Mouse (Mus musculus): ENCODE results near the gene Mrps21. TPM values are rescaled to one million over a fixed set of nuclear protein-coding genes. Genes with fewer than 3 reads are reported as not detected.
A peak's percentile ranks its signal among the peaks of the same experiment; 100 is the strongest.

The Mrps21 gene
- total and polyA plus RNA-seq, 2 experiments from 2014 or later, result 88.3 to 241 TPM

DNA sequence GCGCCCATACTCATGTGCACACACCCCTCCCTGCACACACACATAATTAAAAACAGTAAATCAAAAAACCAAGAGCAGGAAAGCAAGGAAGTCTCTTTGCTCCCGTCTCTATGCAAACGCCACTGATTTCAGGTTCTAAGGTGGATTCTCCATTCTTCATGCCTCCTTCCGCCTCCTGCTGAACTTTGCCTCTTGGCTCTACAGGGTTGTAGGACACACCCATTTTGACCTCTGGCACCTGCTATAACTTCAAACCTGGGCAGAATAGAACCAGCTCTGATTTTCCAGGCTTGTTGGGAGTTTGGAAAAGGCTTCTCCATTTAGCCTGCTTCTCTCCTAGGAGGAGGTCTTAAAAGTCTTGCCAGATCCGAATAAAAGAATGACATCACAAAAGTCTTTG is 13.1 kb upstream of the Mrps21 start:
- no peak for ATAC-seq (ENCODE audit: low FRiP score)
- no peak for TF ChIP-seq CTCF (IDR thresholded peaks at IDR 0.05)
- Histone ChIP-seq H3K4me3 (ENCODE audit: low read depth, low read length) (no peak overlapping the region), H3K27me3 (ENCODE audit: insufficient read depth, low read length) (no peaks in the 10 kb centered on the region; the same call in 1 of the 2 replicates), H3K27ac (ENCODE audit: low read depth, low read length) (no peak overlapping the region), H3K9ac (replicated peaks; ENCODE audit: low read length, poor library complexity, severe bottlenecking) (no peak overlapping the region), H3K4me2 (ENCODE audit: low read depth, low read length, poor library complexity, severe bottlenecking) (no peak overlapping the region), H3K4me1 (ENCODE audit: insufficient read depth, low read length) (0 out of 2 replicates have a peak, but pooled peaks cover 4% of the 10 kb centered on the region), H3K9me3 (ENCODE audit: low read length) (no peaks in the 10 kb centered on the region), H3K36me3 (ENCODE audit: insufficient read depth, low read length) (no peaks in the 10 kb centered on the region)
- no peak for DNase-seq (ENCODE audit: low spot score)
- 85% methylated on average over 5 of the region's 5 CpGs for WGBS

DNA sequence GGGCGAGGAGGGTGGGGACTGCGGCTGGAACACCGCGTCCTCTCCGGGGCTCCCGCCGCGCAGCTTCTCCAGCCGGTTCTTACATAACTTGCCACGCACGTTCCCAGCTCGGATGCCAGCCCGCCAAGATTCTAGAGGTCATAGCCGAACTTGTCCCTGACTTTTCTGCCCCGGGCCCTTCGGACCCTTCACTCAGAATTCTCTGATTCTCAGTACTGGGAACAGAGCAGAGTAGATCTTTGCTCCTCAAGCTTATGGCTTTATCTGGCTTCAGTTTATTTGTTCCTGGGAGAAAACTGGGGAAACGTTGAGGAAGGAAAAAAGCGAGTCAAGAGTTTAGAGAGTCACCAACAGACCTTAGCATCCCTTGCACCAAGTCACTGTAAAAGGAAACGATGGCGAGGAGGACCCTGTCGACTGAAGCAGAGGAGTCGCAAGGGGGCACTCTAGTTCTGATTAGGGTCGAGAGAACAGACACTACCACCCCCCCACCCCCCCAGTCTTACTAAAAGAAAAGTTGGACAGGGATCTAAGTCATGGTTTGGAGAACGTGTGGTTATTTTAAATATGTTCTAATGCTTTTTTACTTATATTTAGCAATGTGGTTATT is 11.6 kb upstream of the Mrps21 start:
- DNase-seq (ENCODE audit: low spot score), result peak; percentile 76
- 3% methylated on average over 24 of the region's 24 CpGs for WGBS
- Histone ChIP-seq H3K4me2 (ENCODE audit: low read depth, low read length, poor library complexity, severe bottlenecking) (peak overlapping the region; percentile 96), H3K27me3 (ENCODE audit: insufficient read depth, low read length) (no peaks in the 10 kb centered on the region; the same call in 1 of the 2 replicates), H3K36me3 (ENCODE audit: insufficient read depth, low read length) (no peaks in the 10 kb centered on the region), H3K4me1 (ENCODE audit: insufficient read depth, low read length) (0 out of 2 replicates have a peak, but pooled peaks cover 4% of the 10 kb centered on the region), H3K27ac (ENCODE audit: low read depth, low read length) (peak overlapping the region; percentile 39; the same call in 1 of the 2 replicates), H3K4me3 (ENCODE audit: low read depth, low read length) (peak overlapping the region; percentile 47), H3K9ac (replicated peaks; ENCODE audit: low read length, poor library complexity, severe bottlenecking) (peak overlapping the region; percentile 44; the same call in 1 of the 2 replicates), H3K9me3 (ENCODE audit: low read length) (no peaks in the 10 kb centered on the region)
- peak; percentile 64 for TF ChIP-seq CTCF (IDR thresholded peaks at IDR 0.05)
- no peak for ATAC-seq (ENCODE audit: low FRiP score)

DNA sequence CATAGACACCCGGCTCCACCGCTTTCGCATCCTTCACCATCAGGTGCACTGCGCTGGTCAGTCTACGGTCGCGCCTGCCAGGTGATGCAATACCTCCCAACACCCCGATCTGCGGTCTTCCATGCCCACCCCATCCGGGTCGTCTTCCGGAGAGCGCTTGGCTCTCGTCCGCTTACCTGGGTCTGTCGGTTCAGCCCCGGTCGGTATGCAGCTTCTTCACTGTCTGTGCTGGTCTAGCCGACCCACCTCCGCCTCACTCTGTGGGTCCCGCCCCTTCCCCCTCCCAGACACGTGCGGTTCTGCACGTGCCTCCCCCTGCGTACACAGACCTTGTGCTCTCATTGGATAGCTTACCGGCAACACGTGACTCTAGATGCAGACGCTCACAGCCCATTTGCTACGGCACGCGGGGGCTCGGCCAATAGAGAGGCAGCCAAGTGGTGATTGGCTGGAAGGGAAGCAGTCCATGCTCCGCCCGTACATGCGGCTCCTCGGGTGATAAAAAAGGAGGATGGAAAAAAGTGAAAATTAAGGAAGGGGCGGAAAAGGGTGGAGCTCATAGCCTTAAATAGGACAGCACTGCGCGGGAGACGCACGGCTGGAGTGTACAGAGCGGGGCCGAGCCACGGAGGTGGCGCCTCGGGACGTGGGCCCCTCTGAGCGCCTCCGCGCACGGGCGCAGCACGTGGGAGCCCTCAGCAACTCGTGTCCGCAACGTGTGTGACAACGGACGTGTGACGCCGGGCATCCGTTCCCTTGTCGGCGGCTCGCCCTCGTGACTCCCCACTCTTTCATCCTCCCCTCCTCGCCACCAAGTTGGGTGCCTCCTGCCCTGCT is 10.9 kb upstream of the Mrps21 start, which contains the start of gene Ciart:
TSS of gene Ciart (minus strand) at position 273 of the 837 bp plus-strand sequence.
- peak within 1 kb of the TSS; percentile 47 for H3K4me3 ChIP-seq (ENCODE audit: low read depth, low read length)
- peak within 1 kb of the TSS; percentile 96 for H3K4me2 ChIP-seq (ENCODE audit: low read depth, low read length, poor library complexity, severe bottlenecking)
- TF ChIP-seq CTCF (IDR thresholded peaks at IDR 0.05), result no peak
- no peaks in the 10 kb centered on the region for H3K9me3 ChIP-seq (ENCODE audit: low read length)
- H3K27ac ChIP-seq (ENCODE audit: low read depth, low read length), result peak within 1 kb of the TSS; percentile 39; the same call in 1 of the 2 replicates
- no peaks in the 10 kb centered on the region; the same call in 1 of the 2 replicates for H3K27me3 ChIP-seq (ENCODE audit: insufficient read depth, low read length)
- no peaks in the 10 kb centered on the region for H3K36me3 ChIP-seq (ENCODE audit: insufficient read depth, low read length)
- peak; percentile 99 for ATAC-seq (ENCODE audit: low FRiP score)
- WGBS, result 0% methylated on average over 65 of the region's 66 CpGs
- DNase-seq (ENCODE audit: low spot score), result peak; percentile 98
- 0 out of 2 replicates have a peak, but pooled peaks cover 4% of the 10 kb centered on the region for H3K4me1 ChIP-seq (ENCODE audit: insufficient read depth, low read length)
- peak within 1 kb of the TSS; percentile 67 for H3K9ac ChIP-seq (replicated peaks; ENCODE audit: low read length, poor library complexity, severe bottlenecking)

DNA sequence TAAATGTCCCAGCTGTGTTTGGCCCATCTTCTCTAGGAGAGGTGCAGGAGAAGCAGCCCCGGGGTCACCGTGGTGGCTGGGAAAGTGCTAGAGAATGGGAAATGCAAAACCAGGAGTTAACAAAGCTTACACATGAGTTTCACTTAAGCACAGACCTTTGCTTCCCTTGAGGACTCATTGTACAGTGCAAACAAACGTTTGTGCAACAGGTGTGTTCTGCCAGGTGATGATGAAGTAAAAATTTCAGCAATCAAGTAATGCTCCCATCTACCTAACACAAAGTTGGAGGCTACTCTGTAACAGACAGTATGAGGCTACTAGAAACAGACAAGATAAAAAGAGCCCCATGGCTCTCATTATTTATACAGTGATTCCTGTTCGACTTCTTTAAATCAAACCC is 7.7 kb upstream of the Mrps21 start:
- Histone ChIP-seq H3K4me2 (ENCODE audit: low read depth, low read length, poor library complexity, severe bottlenecking) (no peak overlapping the region), H3K4me1 (ENCODE audit: insufficient read depth, low read length) (0 out of 2 replicates have a peak, but pooled peaks cover 4% of the 10 kb centered on the region), H3K9me3 (ENCODE audit: low read length) (no peaks in the 10 kb centered on the region), H3K4me3 (ENCODE audit: low read depth, low read length) (no peak overlapping the region), H3K9ac (replicated peaks; ENCODE audit: low read length, poor library complexity, severe bottlenecking) (no peak overlapping the region), H3K36me3 (ENCODE audit: insufficient read depth, low read length) (no peaks in the 10 kb centered on the region), H3K27me3 (ENCODE audit: insufficient read depth, low read length) (no peaks in the 10 kb centered on the region; the same call in 1 of the 2 replicates), H3K27ac (ENCODE audit: low read depth, low read length) (no peak overlapping the region)
- no peak for TF ChIP-seq CTCF (IDR thresholded peaks at IDR 0.05)
- DNase-seq (ENCODE audit: low spot score), result no peak
- 92% methylated on average over 4 of the region's 4 CpGs for WGBS
- no peak for ATAC-seq (ENCODE audit: low FRiP score)

DNA sequence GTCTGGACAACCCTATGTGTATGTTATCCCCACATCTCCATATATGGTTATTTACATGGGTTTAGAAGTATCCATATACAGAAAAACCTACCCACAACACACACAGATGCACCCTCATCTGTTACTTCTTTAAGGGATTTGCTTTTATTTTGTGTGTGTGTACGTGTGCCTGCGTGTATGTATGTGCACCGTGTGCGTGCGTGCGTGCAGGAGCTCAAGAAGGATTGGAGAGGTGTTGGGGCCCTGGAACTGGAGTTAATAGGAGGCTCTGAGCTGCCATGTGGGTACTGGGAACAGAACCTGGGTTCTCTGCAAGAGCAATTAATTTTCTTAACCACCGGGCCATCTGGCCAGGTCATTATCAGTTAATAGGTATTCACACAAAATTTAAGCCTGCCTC is 729 bp upstream of the Mrps21 start:
- no peak for TF ChIP-seq CTCF (IDR thresholded peaks at IDR 0.05)
- 79% methylated on average over 7 of the region's 7 CpGs for WGBS
- peak overlapping the region; percentile 64 for H3K4me2 ChIP-seq (ENCODE audit: low read depth, low read length, poor library complexity, severe bottlenecking)

More for the DNA sequence above, 729 bp upstream of the Mrps21 start:
- Histone ChIP-seq H3K4me3 (ENCODE audit: low read depth, low read length) (peak overlapping the region; percentile 54), H3K36me3 (ENCODE audit: insufficient read depth, low read length) (peaks cover 6% of the 10 kb centered on the region), H3K27ac (ENCODE audit: low read depth, low read length) (no peak overlapping the region), H3K9ac (replicated peaks; ENCODE audit: low read length, poor library complexity, severe bottlenecking) (peak overlapping the region; percentile 65), H3K9me3 (ENCODE audit: low read length) (no peaks in the 10 kb centered on the region), H3K27me3 (ENCODE audit: insufficient read depth, low read length) (no peaks in the 10 kb centered on the region), H3K4me1 (ENCODE audit: insufficient read depth, low read length) (peaks cover 4% of the 10 kb centered on the region)
- ATAC-seq (ENCODE audit: low FRiP score), result no peak
- no peak for DNase-seq (ENCODE audit: low spot score)

Measured in midbrain, postnatal 0 days (tissue).